Mouse (Mus musculus): ENCODE measurements around the gene Cyp2d9.
"Not testable (repeated sequence)": the region's sequence is repeated elsewhere in the genome, so short reads cannot be mapped to it uniquely, and the experiment has no call there.

Gene Cyp2d9

GRCm38 (mm10) chr15:82452133-82452532, 18.9 kb downstream of the Cyp2d9 start:
- DNase-seq, result not testable (repeated sequence)

DNA sequence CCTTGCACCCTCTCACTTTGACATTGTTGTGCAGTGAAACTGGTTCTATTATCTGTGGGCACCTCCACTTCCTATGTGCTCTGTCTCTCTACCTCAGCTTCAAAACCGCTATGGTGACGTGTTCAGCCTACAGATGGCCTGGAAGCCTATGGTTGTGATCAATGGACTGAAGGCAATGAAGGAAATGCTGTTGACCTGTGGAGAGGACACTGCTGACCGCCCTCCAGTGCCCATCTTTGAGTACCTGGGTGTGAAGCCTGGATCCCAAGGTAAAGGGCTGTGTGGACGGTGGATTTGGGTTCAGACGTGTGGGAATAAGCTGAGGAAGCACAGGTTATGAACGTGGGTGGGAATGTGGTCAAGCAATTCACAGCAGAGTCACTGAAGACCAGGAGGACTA, 20.3 kb downstream of the Cyp2d9 start:
- DNase-seq, result not testable (repeated sequence)

DNA sequence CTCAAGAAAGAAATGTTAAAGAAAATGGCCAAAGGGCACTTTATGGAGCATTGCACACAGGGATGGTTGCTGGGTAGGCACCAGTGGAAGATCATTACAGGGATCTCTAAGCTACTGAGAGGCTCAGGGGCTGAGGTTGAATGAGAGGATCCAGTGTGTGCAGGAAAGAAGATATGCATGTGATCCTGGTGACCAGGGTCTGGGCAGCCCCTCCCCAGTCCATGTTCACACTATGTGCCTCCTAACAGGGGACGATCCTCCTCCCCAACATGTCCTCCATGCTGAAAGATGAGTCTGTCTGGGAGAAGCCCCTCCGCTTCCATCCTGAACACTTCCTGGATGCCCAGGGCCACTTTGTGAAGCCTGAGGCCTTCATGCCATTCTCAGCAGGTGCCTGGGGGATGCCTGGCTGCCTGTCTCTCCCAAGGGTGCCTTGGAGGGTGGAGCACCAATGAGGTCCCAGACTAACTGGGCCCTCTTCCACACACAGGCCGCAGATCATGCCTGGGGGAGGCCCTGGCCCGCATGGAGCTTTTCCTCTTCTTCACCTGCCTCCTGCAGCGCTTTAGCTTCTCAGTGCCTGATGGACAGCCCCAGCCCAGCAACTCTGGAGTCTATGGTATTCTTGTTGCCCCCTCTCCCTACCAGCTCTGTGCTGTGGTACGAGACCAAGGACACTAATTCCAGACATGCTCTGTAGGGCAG, 23.0 kb downstream of the Cyp2d9 start:
- not testable (repeated sequence) for DNase-seq

DNA sequence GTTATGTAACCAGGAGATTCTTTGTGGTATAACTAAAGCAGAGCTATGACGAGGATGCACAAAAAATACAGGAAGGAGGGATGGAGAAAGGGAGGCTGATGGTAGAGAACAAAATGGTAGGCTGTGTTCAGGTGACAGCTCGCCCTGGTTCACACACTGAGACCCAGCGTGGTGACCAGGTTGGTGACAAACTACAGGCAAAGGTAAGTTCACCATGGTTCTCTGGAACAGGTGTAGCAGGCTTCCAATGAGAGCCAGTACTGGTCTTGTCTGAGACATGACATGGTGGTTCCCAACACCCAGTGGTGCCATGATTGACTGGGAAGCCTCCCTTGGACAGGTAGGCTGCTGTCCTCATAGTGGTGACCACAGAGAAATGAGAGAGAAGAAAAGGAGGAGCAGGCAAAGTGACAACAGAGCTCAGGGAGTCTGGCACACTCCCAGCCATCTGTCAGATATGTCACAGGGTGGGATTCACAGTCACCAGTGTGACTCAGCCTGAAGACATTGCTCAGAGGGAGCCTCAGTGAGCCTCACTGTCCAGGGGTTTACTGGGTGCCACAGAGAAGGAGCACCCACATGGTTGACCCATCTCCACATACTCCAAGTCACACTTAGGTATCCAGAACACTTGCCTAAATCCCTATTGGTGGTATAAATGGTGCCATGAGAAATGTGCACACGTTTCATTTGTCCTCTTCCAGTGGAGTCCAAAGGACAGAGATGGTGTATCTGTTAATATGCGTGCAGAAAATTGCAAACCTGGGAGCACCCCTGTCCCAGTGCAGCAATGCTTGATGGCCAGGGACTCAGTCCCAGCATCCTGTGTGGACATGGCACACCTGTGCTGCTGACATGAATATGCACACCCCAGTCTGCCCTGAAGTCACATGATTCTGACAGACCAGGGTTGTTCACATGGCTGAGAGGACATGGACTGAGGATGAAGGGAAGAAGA, 24.1 kb downstream of the Cyp2d9 start:
- no peak for DNase-seq

DNA sequence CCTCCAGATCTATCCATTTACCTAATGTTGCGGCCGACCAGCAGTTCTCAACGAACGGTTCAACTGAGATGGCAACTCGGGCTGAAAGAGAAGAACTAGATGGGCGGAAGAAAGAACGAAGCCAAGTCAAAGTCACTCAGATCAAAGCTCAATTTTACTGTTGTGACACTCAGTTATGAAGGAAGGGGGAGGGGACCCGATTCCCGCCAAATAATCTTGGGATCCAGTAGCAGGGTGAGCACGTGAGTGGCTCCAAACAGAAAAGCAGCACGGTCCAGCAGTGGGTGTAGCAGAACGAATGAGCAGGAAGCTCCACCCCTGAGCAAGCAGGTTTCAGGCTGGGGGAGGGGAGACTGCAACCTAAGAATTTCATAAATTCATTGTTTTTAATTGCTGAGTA, 26.0 kb downstream of the Cyp2d9 start:
- DNase-seq, result not testable (repeated sequence)

- no peak for DNase-seq
These were observed 31.5 kb downstream of the Cyp2d9 start for GRCm38 (mm10) chr15:82464701-82465100.

GRCm38 (mm10) chr15:82494273-82494672, 61.0 kb downstream of the Cyp2d9 start:
- not testable (repeated sequence) for DNase-seq
